Mouse (Mus musculus) hindbrain, embryonic 11.5 days (tissue): ENCODE results near the gene Fancc. TPM values are rescaled to one million over a fixed set of nuclear protein-coding genes. Genes with fewer than 3 reads are reported as not detected.
A peak's percentile ranks its signal among the peaks of the same experiment; 100 is the strongest.

Experiments
- ATAC-seq: fragments of 200-750 bp; cut with Nextera tagmentation; 2 replicates; pipeline ENCODE4 v1.8.0; 2017; ENCODE audit warnings: mild to moderate bottlenecking, moderate TSS enrichment, moderate library complexity; ENCODE audit not compliant: low FRiP score
- DNase-seq: peaks from one replicate; pipeline ENCODE4 v3.0.0-alpha.2; 2015; ENCODE audit warnings: low spot score
- H3K27ac ChIP-seq: fragments of 300-500 bp; sonication (generic); 2 replicates; pipeline ENCODE4 v1.5.1; 2014; ENCODE audit warnings: mild to moderate bottlenecking, low read depth, low read length
- H3K27me3 ChIP-seq: fragments of 300-500 bp; sonication (generic); 2 replicates; pipeline ENCODE4 v1.6.1; 2014; ENCODE audit warnings: mild to moderate bottlenecking, low read length, moderate library complexity, mixed read lengths; ENCODE audit not compliant: control insufficient read depth, insufficient read depth
- H3K36me3 ChIP-seq: fragments of 300-500 bp; sonication (generic); 2 replicates; pipeline ENCODE4 v1.6.1; 2014; ENCODE audit warnings: mild to moderate bottlenecking, low read length, moderate library complexity, mixed read lengths; ENCODE audit not compliant: control insufficient read depth, insufficient read depth
- H3K4me1 ChIP-seq: fragments of 300-500 bp; sonication (generic); replicated peaks from 2 replicates; pipeline ENCODE4 v1.6.1; 2014; ENCODE audit warnings: low read length, mixed read lengths; ENCODE audit not compliant: control insufficient read depth, insufficient read depth
- H3K4me2 ChIP-seq: fragments of 300-500 bp; sonication (generic); replicated peaks from 2 replicates; pipeline ENCODE4 v1.6.1; 2014; ENCODE audit warnings: mild to moderate bottlenecking, low read depth, low read length
- H3K4me3 ChIP-seq: fragments of 300-500 bp; sonication (generic); 2 replicates; pipeline ENCODE4 v1.5.1; 2014; ENCODE audit warnings: low read depth, low read length
- H3K9ac ChIP-seq: fragments of 300-500 bp; sonication (generic); 2 replicates; pipeline ENCODE4 v1.6.1; 2014; ENCODE audit warnings: low read depth, low read length
- H3K9me3 ChIP-seq: fragments of 300-500 bp; sonication (generic); 2 replicates; pipeline ENCODE4 v1.6.1; 2016; ENCODE audit warnings: low read length; ENCODE audit not compliant: control insufficient read depth
- WGBS: fragments of 180-500 bp; shearing (Covaris S2); extraction: QIAGEN DNeasy Blood & Tissue Kit; methylation state at CpG from one replicate; pipeline ENCODE4 v1.1.7; 2014; 5-methylcytosine and 5-hydroxymethylcytosine counted together
- polyA plus RNA-seq: library from polyadenylated mRNA; unstranded; fragments of >200 nt; fragmentation: Nextera tagmentation; extraction: Ambion mirVana; gene quantifications from 2 replicates; pipeline ENCODE4 v1.2.1, GENCODE M21; 2014

Fancc gene
- polyA plus RNA-seq, 1 experiment from 2014 or later = 26.1 TPM

GRCm38 (mm10) chr13:63305160-63306011, 191.7 kb downstream of the Fancc start:
- H3K27me3 ChIP-seq = no peaks in the 10 kb centered on the region
- ATAC-seq (peak; percentile 74), DNase-seq (peak; percentile 23)
- peak overlapping the region; percentile 27; the same call in 1 of the 2 replicates for H3K27ac ChIP-seq
- no peak overlapping the region for H3K9ac ChIP-seq
- 0 out of 2 replicates have a peak, but pooled peaks cover 3% of the 10 kb centered on the region for H3K36me3 ChIP-seq
- H3K9me3 ChIP-seq = no peaks in the 10 kb centered on the region
- H3K4me1 ChIP-seq = peaks cover 7% of the 10 kb centered on the region; the same call in 1 of the 2 replicates
- H3K4me3 ChIP-seq = no peak overlapping the region
- WGBS = 47% methylated on average over 16 of the region's 16 CpGs
- no peak overlapping the region for H3K4me2 ChIP-seq

GRCm38 (mm10) chr13:63304799-63305159, 192.3 kb downstream of the Fancc start:
- Histone ChIP-seq H3K27ac (no peak overlapping the region), H3K4me3 (no peak overlapping the region), H3K36me3 (0 out of 2 replicates have a peak, but pooled peaks cover 3% of the 10 kb centered on the region), H3K4me1 (peaks cover 7% of the 10 kb centered on the region; the same call in 1 of the 2 replicates), H3K4me2 (no peak overlapping the region), H3K27me3 (no peaks in the 10 kb centered on the region), H3K9me3 (no peaks in the 10 kb centered on the region), H3K9ac (no peak overlapping the region)
- WGBS = 58% methylated on average over 3 of the region's 3 CpGs
- ATAC-seq (no peak), DNase-seq (no peak)

- 78% methylated on average over 6 of the region's 6 CpGs for WGBS
- Histone ChIP-seq H3K4me3 (no peak overlapping the region), H3K4me1 (peaks cover 7% of the 10 kb centered on the region; the same call in 1 of the 2 replicates), H3K27me3 (no peaks in the 10 kb centered on the region), H3K4me2 (no peak overlapping the region), H3K27ac (no peak overlapping the region), H3K36me3 (0 out of 2 replicates have a peak, but pooled peaks cover 3% of the 10 kb centered on the region), H3K9ac (no peak overlapping the region), H3K9me3 (no peaks in the 10 kb centered on the region)
- no peak for DNase-seq
- no peak for ATAC-seq
These were observed 192.8 kb downstream of the Fancc start for GRCm38 (mm10) chr13:63304124-63304792.

GRCm38 (mm10) chr13:63302381-63302780, 194.7 kb downstream of the Fancc start:
- no peak overlapping the region for H3K27ac ChIP-seq
- peaks cover 9% of the 10 kb centered on the region; the same call in 1 of the 2 replicates for H3K36me3 ChIP-seq
- peaks cover 7% of the 10 kb centered on the region for H3K4me1 ChIP-seq
- H3K4me3 ChIP-seq = no peak overlapping the region
- H3K4me2 ChIP-seq = no peak overlapping the region
- DNase-seq (no peak), ATAC-seq (no peak)
- no peaks in the 10 kb centered on the region; the same call in 1 of the 2 replicates for H3K27me3 ChIP-seq
- no peak overlapping the region for H3K9ac ChIP-seq
- WGBS = 83% methylated on average over 5 of the region's 5 CpGs
- H3K9me3 ChIP-seq = no peaks in the 10 kb centered on the region

GRCm38 (mm10) chr13:63301764-63302209, 195.3 kb downstream of the Fancc start:
- DNase-seq = no peak
- ATAC-seq = no peak
- Histone ChIP-seq H3K4me3 (no peak overlapping the region), H3K4me2 (no peak overlapping the region), H3K27me3 (no peaks in the 10 kb centered on the region; the same call in 1 of the 2 replicates), H3K4me1 (peaks cover 7% of the 10 kb centered on the region), H3K9ac (no peak overlapping the region), H3K27ac (no peak overlapping the region), H3K36me3 (peaks cover 9% of the 10 kb centered on the region; the same call in 1 of the 2 replicates), H3K9me3 (no peaks in the 10 kb centered on the region)
- WGBS = 63% methylated on average over 3 of the region's 3 CpGs

GRCm38 (mm10) chr13:63300929-63301328, 196.1 kb downstream of the Fancc start:
- ATAC-seq = no peak
- H3K4me2 ChIP-seq = no peak overlapping the region
- no peaks in the 10 kb centered on the region for H3K9me3 ChIP-seq
- no peak overlapping the region for H3K27ac ChIP-seq
- H3K27me3 ChIP-seq = no peaks in the 10 kb centered on the region; the same call in 1 of the 2 replicates
- DNase-seq = no peak
- H3K4me1 ChIP-seq = peaks cover 6% of the 10 kb centered on the region
- H3K36me3 ChIP-seq = peaks cover 9% of the 10 kb centered on the region; the same call in 1 of the 2 replicates
- H3K4me3 ChIP-seq = no peak overlapping the region
- no peak overlapping the region for H3K9ac ChIP-seq
- WGBS = 84% methylated on average over 7 of the region's 7 CpGs

GRCm38 (mm10) chr13:63298931-63299330, 198.1 kb downstream of the Fancc start:
- H3K27ac ChIP-seq = no peak overlapping the region
- ATAC-seq = no peak
- peaks cover 9% of the 10 kb centered on the region for H3K4me1 ChIP-seq
- H3K9ac ChIP-seq = no peak overlapping the region
- no peak for DNase-seq
- 95% methylated on average over 5 of the region's 5 CpGs for WGBS
- H3K4me3 ChIP-seq = no peak overlapping the region
- no peaks in the 10 kb centered on the region for H3K9me3 ChIP-seq
- H3K4me2 ChIP-seq = no peak overlapping the region
- H3K36me3 ChIP-seq = peaks cover 9% of the 10 kb centered on the region; the same call in 1 of the 2 replicates
- no peaks in the 10 kb centered on the region; the same call in 1 of the 2 replicates for H3K27me3 ChIP-seq

- no peak overlapping the region for H3K27ac ChIP-seq
- peaks cover 6% of the 10 kb centered on the region; the same call in 1 of the 2 replicates for H3K36me3 ChIP-seq
- peaks cover 10% of the 10 kb centered on the region for H3K4me1 ChIP-seq
- WGBS = 91% methylated on average over 3 of the region's 3 CpGs
- H3K4me2 ChIP-seq = no peak overlapping the region
- H3K27me3 ChIP-seq = no peaks in the 10 kb centered on the region; the same call in 1 of the 2 replicates
- no peak overlapping the region for H3K9ac ChIP-seq
- DNase-seq (no peak), ATAC-seq (no peak)
- H3K4me3 ChIP-seq = no peak overlapping the region
- H3K9me3 ChIP-seq = no peaks in the 10 kb centered on the region
These were observed 199.1 kb downstream of the Fancc start for GRCm38 (mm10) chr13:63297933-63298332.
